Mouse (Mus musculus) layer of hippocampus, adult 8-10 months (tissue): ENCODE results near the gene Frmd4a. TPM values are rescaled to one million over a fixed set of nuclear protein-coding genes. Genes with fewer than 3 reads are reported as not detected.
A peak's percentile ranks its signal among the peaks of the same experiment; 100 is the strongest.

ENCODE experiments used
- DNase-seq, 2 experiments: peaks; one replicate each; pipeline ENCODE4 v3.0.0; 2022; ENCODE audit warnings: low spot score in 2 of 2
- total RNA-seq, 4 experiments: library from RNA; stranded (reverse); gene quantifications; 2 replicates each; pipeline ENCODE4 v1.2.4; 2022

The Frmd4a gene
- total RNA-seq, 4 experiments from 2014 or later = 64.6 to 84.7 (median 74.6) TPM

DNA sequence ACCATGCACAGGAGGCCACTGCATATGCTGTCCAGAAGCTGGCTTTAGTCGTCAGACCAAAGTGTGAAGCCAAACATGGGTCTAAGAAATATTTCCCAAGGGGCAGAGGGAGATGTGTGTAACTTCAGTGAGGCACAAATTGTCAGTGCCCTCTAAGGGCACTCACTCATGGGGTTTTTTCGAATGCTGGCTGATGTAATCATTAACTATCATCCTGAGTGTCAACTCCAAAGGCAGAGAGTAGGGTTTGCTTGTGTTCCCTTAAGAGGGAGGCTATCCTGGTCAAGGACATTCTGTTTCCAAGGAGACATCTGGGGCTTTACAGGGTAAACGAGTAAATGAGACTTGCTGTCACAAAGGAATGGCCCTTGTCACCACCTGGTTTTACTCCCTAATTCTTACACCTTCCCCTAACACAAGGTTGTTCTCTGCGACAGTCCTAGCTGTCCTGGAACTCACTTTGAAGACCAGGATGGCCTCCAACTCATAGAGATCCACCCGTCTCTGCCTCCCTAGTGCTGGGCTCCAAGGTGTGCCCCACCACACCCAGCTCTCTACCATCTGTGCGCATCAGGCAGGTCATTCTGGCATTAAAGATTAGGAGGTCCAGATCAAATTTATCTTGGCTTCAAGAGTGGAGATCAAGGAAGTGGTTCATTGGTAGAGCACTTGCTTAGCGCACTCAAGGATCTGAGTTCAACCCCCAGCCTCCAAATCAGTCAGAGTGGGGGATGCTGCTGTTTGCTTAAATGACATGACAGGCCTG lies 555.2 kb downstream of the Frmd4a start:
- no peak for DNase-seq

DNA sequence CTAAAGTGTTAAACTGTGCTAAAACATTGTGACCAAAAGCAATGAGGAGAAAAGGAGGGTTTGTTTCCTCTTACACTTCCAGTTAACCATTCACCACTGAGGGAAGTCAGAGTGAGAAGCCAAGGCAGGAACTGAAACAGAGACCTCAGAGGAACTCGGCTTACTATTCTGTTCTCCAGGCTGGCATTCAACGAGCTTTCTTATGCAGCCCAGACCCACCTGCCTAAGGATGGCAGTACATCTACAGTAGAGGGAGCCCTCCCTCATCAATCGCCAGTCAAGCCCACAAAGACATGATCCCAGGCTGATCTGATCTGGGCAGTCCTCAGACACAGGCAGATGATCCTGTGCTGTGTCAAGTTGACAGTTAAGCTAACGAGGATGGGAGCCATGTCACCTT lies 555.9 kb downstream of the Frmd4a start:
- no peak for DNase-seq

DNA sequence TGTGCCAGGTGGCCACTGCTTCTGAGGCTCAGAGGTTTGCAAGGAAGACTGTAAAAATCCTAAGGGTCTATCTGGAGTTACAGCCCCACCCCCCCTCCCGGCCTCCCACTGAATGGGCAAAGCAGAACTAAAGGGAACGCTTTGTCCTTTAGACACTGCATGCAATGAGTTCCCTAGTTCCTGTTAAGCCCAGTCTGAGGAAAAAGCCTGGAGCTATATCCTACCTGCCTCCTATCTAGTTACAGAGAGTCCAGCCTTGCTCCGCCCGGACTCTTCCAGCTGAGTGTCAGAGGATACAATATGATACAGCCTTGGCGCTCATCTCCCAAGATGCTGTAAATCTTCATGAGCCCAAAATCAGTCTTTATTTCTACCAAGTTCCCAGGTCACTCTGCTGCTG lies 556.7 kb downstream of the Frmd4a start:
- no peak for DNase-seq

DNA sequence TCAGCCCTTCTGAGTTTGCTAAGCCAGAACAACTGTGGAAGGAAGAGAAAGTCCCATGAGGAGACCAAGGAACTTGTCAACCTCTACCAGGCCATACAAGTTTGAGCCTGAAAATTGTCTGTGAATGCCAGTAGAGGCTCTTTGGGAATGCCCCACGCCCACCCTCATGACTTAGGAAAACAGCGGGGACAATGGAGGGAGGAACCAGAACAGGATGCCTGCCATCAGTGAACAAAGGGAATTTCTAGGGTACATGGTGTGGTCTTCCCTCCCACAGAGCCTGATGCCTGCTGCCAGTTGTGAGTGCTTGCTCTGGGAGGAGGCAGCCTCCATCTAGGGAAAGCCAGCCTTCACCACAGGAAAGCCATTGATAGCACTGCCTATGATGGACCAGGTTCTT lies 557.6 kb downstream of the Frmd4a start:
- no peak for DNase-seq

DNA sequence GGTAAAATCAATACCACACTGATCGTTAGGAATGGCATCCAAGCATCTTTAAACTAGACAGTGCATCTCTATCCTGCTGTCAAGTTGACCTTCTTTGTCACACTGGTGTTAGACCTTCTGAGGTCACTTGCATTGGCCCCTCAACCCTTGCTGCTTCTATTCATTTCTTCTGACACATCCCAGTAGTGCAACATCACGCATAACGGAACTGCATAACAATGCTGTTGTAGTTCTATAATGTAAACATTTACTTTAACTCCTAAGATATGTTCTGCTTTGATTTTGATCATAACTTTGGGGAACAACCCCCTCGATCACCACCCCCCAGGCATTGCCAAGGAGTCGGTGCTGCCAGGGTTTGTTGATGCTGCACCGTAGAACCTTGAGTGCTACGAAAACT lies 558.5 kb downstream of the Frmd4a start:
- no peak for DNase-seq

DNA sequence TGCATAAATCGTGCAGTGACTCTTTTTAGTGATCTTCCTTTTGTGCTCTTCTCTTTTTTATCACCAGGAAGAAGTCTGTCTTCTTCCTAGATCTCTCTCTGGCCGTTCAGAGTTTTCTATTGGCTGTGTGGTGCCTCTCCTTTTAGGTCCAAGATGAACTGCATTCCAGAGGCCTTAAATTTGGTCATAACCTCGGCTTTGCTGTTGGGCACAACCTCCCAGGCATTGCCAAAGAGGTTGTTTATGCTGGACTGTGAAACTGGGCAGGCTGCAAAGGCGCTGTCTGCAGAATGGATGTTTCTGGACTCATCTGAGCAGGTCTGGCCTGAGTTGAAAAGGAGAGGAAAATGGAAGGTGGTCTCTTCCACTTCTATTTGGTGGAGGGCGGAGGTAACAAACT lies 560.8 kb downstream of the Frmd4a start:
- no peak for DNase-seq

DNA sequence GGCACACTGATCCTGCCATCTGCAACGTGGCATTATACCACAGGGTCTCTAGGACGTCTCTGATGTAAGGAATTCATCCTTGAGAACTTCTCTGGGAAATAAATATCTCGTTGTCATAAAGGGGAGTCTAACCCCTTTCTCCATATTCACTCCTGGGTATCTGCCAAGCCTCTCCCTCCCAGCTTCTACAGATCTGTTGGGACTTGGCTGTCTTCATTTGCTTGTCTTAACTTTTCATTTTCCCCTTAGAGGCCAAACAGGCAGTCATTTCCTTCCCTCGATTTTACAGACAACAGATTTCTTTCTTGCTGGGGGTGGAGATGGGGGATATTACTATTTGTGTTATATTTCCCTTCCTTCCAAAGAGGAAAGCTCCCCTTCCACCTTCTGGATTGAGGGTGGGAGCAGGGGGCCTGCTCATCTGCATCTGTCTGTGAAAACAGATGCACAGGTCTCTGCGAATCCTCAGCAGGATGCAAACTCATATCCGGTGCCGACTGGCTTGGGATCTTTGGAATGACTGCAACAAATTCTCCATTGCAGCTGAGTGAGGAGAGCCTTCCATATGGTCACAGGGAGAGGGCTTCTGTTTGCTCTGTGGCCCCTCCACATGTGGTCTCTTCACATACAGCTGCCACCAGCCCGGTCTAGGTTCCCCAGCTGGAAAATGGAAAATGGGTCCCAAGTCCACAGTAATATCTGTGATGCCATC lies 562.0 kb downstream of the Frmd4a start:
- DNase-seq = no peak

DNA sequence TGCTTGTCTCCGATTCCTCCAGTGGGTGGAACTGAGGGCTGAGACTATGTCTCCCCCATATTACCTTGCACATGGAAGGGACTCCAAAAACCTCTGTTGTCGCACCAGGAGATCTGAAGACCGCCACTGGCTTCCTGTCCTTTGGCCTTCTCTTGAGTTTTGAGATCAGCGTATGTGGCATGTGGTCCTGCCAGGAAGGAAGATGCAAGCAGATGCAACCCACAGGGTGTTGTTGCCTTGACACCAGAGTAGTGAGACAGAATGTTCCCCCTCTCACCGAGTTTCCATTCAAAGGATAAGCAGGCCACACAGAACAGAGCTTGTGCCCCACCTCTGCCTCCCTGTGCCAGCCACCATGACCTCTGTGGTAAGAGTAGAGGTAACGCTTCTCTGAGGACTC lies 563.1 kb downstream of the Frmd4a start:
- no peak for DNase-seq

DNA sequence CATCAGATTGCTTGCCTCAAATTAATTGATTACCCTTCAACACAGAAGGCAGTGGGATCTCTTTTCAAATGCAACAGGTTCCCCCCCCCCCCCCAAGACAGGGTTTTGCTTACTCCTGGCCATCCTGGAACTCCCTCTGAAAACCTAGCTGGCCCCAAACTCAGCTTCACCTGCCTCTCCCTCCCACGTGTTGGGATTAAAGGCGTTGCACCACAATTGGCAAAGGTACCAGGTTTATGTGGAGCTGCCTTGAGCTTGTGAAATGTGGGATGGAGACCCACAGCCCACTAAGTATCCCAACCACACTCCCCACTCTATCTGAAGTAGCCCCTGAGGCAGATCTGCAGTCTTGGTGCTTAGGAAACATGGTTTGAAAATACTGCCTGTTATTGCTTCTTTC lies 565.4 kb downstream of the Frmd4a start:
- no peak for DNase-seq

DNA sequence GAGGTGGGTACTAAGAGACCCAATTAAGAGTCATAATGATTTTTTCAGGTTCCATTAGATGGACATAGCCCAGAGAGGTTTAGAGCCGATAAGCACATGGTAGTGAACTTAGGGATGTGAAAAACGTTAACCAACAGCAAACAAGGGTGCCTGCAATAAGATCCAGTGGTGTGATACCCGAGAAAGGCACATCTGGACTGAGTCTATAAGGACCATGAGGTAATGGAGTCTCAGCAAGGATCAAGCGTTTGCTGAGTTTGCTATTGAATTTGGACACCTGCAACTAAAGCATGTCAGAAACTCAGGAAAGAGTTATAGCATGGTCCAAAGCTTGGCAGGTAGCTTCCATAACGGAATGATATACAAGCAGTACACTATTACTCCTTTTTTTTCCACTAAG lies 566.7 kb downstream of the Frmd4a start:
- no peak for DNase-seq

DNA sequence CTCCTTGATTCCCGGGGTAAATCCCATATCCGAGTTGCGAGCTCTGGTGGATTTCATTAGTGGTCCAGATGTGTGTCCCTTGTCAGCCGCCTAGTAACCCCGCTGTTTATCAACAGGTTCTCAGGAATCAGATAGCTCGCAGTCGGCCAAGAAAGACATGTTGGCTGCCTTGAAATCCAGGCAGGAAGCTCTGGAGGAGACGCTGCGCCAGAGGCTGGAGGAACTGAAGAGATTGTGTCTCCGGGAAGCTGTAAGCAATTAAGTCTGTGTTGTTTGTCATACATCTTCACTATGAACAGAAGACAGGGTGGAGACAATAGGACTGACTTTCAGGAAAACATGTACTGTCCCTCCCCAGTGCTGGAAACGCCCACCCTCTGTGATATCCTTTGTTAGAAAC lies 568.7 kb downstream of the Frmd4a start:
- DNase-seq = no peak

DNA sequence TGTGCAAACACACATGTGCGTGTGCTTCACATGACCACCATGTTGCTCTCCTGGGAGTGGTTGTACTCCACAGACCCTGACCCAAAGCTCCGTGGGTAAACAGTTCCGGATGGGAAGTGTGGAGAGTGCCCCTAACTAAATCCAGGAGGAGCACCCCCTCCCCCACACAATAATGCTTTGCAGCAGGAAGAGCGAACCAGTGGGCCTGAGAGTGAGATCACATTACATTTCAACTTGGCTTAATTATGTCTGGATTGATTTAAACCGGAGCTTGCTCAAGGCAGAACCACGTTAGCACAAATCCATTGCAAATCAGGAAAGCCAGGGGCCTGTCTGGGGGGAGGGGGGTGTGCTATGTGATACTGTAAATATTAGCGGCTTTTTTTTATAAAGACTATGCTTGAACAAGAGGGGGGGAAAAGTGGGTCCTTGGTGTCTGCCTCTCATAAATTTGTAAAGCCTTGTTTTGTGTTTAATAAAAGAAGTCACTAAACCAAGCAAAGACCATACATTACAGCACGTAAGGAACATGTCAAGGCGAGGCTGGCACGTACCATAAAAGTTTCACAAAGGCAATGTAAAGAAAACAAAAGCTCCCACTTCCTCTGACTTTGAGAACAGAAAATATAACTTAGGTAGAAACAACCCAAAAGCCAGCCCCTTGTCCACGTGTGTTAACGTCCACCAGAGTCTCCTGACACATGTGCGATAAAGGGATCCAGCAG lies 570.3 kb downstream of the Frmd4a start:
- DNase-seq = no peak

DNA sequence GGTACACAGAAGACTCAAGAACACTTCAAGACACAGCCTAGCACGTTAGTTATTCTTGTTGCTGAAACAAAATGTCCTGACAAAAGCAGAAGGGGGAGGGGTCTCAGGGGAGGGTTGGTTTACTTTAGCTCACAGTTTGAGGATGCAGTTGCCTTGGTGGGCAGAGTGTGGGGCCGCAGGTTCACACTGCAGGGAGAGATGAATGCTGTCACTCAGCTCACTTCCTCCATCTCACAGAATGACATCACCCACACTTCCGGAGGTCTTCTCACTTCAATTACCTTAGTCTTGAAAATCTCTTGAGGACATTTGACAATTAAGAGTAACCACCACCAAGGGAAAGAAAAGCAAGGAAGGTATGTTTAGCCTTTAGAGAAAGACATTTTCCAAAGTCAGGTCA lies 574.1 kb downstream of the Frmd4a start:
- no peak for DNase-seq

DNA sequence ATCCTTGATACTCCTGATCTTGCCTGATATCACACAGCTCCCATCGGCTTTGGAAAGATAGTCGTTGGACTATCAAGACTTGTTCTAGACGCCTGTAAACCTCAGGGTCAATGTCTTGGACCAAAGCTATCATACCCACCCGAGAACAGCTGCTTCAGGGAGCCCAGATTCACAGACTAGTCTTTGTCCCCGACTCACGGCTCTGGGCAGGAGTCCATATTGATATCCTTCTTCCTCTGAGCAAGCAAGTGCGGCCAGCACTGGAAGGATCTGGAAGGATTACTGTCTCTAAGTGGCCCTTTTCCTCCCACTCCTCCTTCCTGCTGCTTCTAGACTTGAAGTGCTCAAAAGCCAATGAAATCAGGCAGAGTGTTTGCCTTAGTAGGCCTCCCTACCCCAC lies 575.1 kb downstream of the Frmd4a start:
- DNase-seq = no peak

DNA sequence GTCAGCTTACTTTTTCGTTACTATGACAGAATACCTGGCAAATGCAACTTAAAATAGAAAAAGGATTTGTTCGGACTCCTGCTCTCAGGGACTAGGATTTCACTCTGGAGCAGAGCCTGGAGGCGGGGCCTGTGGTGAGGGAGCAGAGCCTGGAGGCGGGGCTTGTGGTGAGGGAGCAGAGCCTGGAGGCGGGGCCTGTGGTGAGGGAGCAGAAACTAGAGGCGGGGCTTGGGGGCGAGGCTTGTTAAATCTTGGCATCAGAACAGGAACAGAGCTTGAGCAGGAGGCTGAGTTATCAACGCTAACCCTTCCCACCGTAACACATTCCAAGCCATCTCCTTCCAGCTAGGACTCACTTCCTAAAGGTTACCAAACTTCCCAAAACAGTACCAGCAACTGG lies 575.9 kb downstream of the Frmd4a start:
- DNase-seq = no peak

DNA sequence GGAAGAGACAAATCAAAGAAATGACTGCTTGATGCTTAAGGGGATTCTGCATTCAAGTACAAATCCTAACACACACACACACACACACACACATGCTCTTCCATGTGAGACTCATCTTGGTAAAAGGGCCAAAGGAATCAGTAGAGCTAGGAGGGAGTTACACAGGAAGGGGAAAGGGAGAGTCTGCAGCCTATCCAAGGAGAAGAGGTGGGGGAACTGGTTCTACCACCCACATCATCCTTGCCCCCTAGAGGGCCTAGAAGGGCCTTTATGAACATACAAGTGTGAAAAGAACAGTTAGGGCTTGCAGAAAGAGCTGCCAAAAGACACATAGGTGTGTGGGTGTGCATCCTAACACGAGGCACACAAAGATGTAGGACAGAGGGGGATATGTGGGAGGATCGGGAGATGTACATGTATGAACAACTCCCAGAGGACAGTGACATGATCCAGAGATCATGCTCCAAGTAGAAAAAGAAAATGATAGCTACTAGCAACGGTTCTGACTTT lies 576.4 kb downstream of the Frmd4a start:
- no peak for DNase-seq

DNA sequence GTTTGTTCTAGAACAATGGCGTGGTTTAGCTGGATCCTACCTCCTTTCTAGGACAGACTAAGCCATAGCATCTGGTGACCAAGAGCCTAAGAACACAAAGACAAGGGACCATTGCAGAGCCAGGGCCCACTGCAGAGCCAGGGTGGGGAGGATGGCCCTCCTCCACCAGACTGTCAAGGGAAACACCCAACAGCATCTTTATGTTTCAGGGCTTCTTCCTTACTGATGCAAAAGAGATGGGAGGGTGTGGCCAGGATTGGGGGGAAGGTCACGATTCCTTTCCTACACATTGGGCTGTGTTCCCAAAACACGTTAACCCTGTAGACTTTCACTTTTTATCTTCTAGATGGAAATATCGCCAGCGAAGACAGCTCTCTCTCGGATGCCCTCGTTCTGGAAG lies 579.5 kb downstream of the Frmd4a start:
- no peak for DNase-seq

DNA sequence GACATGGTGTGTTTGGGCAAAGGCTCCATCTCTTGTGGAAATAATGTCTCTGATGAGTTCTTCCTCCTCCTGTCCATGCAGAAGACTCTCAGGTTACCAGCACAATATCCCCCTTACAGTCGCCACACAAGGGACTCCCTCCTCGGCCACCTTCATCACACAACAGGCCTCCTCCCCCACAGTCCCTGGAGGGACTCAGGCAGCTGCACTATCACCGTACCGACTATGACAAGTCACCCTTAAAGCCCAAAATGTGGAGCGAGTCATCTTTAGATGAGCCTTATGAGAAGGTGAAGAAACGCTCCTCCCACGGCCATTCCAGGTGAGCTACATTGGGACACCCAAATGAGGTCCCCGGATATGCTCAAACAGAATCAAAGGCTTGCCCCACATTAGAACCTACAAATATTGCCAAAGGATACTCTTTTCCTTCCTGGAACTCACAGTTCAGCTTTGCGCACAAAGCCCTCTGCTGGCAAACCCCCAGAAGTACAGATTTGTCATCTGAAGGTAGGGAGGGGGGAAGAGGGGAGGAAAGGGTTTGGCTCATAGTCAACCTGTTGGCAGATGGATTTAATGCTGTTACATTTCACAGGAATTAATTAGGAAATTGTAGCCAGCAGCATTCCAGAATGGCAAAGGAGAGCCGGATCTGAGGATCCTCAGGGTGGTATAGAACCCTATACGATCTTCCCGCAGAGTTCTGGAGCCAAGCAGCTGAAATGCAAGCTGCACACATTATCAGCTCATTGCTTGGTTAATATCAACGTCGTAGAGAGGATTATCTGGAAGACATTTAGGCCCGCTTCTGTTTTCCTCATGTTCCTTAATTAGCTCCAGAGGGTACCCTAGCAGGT lies 583.7 kb downstream of the Frmd4a start:
- DNase-seq = peak; percentile 54 to 75

DNA sequence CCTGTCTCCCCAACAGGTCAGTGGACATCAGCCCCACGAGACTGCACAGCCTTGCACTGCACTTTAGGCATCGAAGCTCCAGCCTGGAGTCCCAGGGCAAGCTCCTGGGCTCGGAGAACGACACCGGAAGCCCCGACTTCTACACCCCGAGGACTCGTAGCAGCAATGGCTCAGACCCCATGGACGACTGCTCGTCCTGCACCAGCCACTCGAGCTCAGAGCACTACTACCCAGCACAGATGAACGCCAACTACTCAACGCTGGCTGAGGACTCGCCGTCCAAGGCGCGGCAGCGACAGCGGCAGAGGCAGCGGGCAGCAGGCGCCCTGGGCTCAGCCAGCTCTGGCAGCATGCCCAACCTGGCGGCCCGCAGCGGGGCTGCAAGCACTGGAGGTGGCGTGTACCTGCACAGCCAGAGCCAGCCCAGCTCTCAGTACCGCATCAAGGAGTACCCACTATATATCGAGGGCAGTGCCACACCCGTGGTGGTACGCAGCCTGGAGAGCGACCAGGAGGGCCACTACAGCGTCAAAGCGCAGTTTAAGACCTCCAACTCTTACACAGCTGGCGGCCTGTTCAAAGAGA lies 585.9 kb downstream of the Frmd4a start:
- DNase-seq = no peak

DNA sequence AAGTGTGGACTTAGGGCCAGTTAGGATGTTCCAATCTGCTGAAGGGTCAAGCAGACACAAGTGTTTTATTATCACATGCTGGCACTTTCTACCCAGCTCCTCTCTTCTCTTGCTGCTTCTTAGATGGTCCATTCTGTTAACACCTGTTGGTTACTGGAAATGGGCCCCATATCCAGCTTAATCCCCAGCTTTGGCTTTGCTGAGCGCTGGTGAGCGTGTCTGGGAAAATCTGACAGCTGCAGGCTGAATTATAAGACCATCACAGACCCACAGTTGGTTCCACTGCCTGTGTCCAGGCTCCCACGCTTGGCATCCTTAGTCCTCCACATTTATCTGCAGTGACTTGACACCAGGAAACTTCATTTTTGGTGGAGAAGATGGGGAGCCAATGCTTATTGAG lies 589.0 kb downstream of the Frmd4a start:
- no peak for DNase-seq

DNA sequence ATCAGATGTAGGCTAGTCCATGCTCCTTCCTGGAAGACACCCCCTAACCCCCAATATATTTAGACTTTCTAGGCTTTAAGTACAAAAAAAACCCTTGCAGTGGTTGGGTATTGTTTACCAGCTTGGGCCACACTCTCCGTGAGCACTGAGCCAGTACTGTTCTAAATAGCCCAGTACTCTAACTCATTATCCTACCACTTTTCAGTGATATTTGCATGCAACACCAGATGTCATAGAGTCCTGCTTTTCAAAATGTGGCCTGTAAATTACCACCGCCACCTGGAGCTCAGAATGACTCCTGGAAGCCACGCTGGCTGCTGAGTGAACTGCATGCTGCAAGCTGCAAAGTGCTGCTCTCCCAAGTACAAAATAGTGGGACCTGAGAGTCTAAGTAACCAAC lies 590.7 kb downstream of the Frmd4a start:
- no peak for DNase-seq
